Mouse (Mus musculus): ENCODE measurements around the gene Ints6l.
"Not testable (repeated sequence)": the region's sequence is repeated elsewhere in the genome, so short reads cannot be mapped to it uniquely, and the experiment has no call there.

Ints6l gene

GRCm38 (mm10) chrX:56454671-56455371, at the start of gene Ints6l:
Gene Ints6l, plus strand, starts transcription at chrX:56454857.
- peak; percentile 77 to 78 for DNase-seq

DNA sequence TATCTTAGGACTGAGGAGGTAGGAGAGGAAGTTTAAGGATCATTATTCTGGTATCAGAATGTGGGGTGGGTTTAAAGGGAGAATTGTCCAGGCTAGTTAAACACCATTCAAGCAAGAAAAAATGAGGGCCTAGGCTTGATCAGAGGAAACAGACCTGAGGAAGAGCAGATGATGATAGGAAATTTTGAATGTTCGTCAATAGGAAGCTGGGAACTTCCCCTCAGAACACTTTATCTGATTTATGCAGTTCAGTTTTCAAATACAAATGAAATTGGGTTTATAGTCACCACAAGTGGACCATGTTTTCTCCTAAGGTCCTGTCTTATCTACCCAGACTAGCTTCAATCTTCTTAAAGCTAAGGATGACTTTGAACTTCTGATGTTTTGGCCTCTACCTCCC, 49.2 kb upstream of the Ints6l start:
- DNase-seq, result no peak

GRCm38 (mm10) chrX:56406128-56406527, 48.5 kb upstream of the Ints6l start:
- no peak for DNase-seq

DNA sequence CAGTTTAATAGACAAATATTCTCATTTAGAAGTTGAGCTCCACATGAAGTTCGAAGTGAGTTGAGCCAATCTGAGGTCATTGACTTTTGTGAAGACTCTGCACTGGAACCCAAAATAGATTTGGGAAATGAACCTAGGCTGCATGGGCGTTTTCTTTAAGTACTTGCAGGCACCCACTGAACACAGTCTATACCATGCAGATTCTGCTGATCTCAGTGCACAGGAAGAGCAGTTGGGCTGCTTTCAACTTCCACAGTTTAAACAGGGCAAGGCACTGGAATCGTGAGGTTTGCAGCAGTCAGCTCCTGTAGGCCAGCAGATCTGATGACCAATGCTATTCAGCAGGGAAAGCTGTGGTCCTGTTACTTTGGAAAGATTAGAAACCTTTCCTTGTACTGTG, 38.4 kb upstream of the Ints6l start:
- DNase-seq, result no peak

GRCm38 (mm10) chrX:56417541-56417940, 37.1 kb upstream of the Ints6l start:
- DNase-seq, result no peak

GRCm38 (mm10) chrX:56430601-56431000, 24.1 kb upstream of the Ints6l start:
- peak; percentile 7 to 17 for DNase-seq

GRCm38 (mm10) chrX:56435758-56436283, 18.8 kb upstream of the Ints6l start:
- DNase-seq, result no peak

- DNase-seq, result no peak
Measured at GRCm38 (mm10) chrX:56446487-56447428, 7.9 kb upstream of the Ints6l start.

- no peak for DNase-seq
Measured at GRCm38 (mm10) chrX:56447524-56448015, 7.1 kb upstream of the Ints6l start, which contains the start of gene Gm2174. Gene Gm2174, plus strand, starts transcription at chrX:56447965.

- peak; percentile 89 to 95 for DNase-seq
Measured at GRCm38 (mm10) chrX:56455372-56456246, 952 bp downstream of the Ints6l start.

DNA sequence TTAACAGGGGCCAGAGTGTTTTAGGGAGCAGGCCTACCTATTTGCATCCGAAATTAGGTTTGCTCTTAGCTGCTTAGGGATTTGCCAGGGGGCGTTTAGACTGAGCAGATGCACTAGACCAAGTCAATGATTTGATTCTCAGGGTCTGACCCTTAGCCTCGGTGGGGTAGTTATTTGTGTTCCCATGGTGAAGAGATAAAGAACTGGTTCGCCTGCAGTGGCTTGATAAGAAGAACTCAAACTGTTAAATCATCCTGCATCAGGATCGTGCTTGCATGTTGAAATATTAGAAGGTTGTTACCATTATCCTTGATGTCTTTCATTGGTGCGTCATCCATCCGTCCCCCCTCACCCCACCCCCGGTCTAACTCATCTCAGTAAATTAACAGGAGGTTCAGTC, 1.7 kb downstream of the Ints6l start:
- peak in 1 of 2 experiments; percentile 16 for DNase-seq

DNA sequence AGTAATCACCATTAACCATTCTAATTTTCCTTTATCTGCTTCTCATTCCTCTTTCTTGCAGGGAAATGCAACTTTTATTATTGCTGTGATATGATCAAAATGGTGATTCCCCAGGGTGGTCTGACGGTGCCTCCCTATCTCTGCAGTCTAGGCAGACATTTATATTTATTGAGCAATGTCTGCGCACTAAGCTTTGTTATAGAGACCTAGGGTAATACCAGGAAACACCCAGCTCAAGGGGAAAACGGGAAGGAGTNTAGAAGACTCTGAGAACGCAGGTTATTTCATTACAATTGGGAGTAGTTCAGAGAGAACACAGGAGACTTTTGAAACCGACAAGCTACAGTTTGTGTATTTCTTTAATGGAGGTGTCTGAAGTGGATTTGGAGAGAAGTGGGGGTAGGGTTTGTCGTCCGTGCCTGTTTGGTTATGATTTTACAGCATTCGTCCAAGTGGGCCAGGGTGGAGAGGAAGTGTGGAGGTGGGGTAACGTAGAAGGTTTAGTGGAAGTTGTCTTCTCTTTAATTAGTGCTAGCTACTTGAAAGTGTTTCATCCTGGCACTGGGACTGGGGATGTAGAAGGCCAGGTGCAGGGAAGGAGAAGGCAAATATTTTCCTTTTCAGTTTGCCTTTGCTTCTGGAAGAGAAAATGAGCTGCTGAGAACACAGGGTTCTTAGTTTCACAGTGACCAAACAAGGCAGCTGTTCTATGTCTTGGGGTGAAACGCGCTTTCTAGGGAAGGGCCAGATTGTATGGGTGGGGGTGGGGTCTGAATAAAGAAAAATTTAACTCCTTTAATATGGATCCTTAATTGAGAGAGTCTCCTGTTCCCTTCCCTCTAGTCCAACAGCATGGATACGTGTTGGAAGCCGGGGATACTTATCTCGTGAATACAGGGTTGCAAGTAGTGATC, 7.6 kb downstream of the Ints6l start:
- DNase-seq, result no peak

GRCm38 (mm10) chrX:56464906-56465305, 10.2 kb downstream of the Ints6l start:
- DNase-seq, result no peak

GRCm38 (mm10) chrX:56467688-56468087, 13.0 kb downstream of the Ints6l start:
- no peak for DNase-seq

DNA sequence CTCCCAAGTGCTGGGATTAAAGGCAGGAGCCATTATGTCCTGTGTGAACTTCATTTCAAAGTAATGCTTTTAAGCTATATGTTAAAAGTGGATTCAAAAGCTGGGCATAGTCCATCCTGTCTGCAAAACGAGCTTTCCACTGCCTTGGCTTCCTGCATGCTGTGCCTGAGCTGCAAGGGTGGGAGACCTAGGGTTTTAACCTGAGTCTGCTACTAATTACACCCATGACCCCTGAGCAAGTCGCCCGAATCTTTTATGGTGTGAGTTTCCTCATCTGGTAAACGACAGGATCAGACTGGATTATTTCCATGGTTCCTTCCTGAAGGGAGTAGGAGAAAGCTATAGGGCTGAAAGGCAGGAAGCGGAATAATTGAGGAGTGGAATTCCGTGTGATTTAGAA, 13.8 kb downstream of the Ints6l start:
- no peak for DNase-seq

DNA sequence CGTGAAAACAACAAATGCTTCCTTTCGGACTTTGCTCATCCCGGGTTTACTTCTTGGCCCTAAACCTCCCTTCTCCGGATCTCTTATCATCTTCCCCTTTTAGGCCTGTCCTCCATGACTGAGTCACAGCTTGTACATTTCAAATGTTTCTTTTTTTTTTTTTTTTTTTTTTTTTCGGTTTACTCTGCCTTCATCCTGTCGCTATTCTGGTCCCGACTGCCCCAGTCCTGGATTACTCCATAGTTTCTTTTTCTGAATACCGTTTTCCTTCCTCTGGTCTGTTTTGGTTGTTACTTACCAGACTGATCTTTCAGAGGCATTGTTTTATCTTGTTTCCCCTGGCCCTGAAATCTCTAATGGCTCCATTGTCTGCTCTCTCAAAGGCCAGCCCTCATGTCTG, 19.4 kb downstream of the Ints6l start:
- no peak for DNase-seq

DNA sequence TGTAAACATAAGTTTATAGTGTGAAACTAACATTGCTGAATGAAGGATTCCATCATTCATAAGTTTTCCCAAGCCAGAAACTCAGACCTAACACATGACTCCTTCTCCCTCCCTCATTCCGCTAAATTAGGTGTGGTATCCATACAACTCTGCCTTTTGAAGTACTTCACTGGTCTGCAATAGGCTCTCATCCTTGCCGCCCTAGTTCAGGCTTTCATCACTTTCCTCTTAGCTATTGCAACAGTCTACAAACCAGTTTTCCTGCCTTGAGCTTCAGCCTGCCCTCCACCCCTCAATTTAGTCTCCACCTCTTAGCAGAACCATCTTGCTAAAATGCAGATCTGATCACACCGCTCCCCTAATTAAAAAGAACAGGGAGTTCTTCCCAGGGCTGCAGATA, 22.9 kb downstream of the Ints6l start:
- no peak for DNase-seq

DNA sequence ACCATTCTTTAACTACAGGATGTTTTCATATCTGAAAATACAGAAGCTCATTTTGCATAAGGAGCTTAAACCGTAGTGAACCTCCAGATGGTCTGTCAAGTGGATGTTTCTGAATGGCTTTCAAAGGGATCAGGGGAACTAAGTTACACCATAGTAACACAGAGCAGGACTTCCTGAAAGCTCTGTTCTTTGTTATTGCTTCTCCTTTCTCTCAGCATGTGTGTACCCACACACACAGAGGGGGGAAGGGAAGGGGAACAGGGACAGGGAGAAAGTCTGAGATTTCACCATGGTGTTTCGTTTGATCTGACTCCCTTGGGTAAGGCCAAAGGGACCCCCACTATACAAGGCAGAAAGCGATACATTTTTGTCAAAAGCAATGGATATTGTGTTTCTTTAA, 27.2 kb downstream of the Ints6l start:
- DNase-seq, result no peak

GRCm38 (mm10) chrX:56489758-56490157, 35.1 kb downstream of the Ints6l start:
- peak; percentile 87 to 90 for DNase-seq

DNA sequence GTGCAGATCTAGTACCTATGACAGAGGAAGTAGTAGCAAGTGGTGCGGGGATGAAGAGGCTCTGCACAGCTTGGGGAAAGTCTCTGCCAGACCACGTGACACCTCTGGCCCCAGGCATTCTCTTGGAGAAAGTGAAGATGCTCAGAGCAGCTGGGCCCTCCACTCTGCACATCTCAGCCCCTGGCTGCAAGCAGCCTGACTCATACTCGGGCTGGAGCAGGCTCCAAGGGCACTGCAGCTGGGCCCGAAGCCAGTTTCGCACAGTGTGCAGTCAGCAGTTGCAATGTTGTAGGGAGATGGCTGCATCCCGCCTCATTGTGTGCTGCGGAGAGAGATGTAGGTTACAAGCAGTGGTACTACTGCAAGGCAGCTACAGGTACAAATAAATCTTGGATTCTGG, 42.6 kb downstream of the Ints6l start:
- DNase-seq, result peak; percentile 27 to 44

- DNase-seq, result not testable (repeated sequence)
Measured at GRCm38 (mm10) chrX:56524442-56524841, 69.8 kb downstream of the Ints6l start, which contains the start of gene Gm10477. Gene Gm10477, plus strand, starts transcription at chrX:56524742.

All from cerebellum, postnatal 10 days (tissue).